9 mouse cellular contexts compared by ENCODE assay signal in genomic region chr4:65126451-65127290, GRCm38 (mm10). TPM values are rescaled to one million over a fixed set of nuclear protein-coding genes. Genes with fewer than 3 reads are reported as not detected.
DNase-seq lines count a peak whose midpoint lies in the region; ATAC-seq lines count a peak whose summit lies in the region.
"Had no signal": no experiment of that assay in that cellular context is flagged by ENCODE, and none has a peak within 500 bp of the region (broad histone marks: within the 10 kb centered on the region; RNA-seq: fewer than 3 reads in every experiment).

No protein-coding gene starts in this region.

- ATAC-seq in kidney, embryonic 14.5 days (ENCODE audit: low FRiP score, low TSS enrichment) = no peak
- ATAC-seq in stomach, embryonic 15.5 days (ENCODE audit: insufficient read depth, low FRiP score, low read depth) = peak; percentile 36; the same call in 1 of the 2 replicates

- peak overlapping the region; percentile 78; the same call in 1 of the 2 replicates for H3K27ac ChIP-seq in kidney, embryonic 14.5 days (ENCODE audit: low read depth, low read length)
- no peak overlapping the region; the same call in 1 of the 2 replicates for H3K27ac ChIP-seq in stomach, embryonic 15.5 days

- H3K9me3 ChIP-seq in kidney, embryonic 14.5 days (ENCODE audit: control insufficient read depth, low read length) = no peaks in the 10 kb centered on the region
- no peaks in the 10 kb centered on the region for H3K9me3 ChIP-seq in stomach, embryonic 15.5 days

- intact Hi-C loops in left cerebral cortex, postnatal 14 days (cut with DNase I) = loop anchor here (10.0 kb wide), 1 partner anchor 458 kb away; no protein-coding TSS in a partner anchor

- H3K4me1 ChIP-seq in kidney, embryonic 14.5 days (ENCODE audit: control insufficient read depth, insufficient read depth, low read length) = 0 out of 2 replicates have a peak, but pooled peaks cover 5% of the 10 kb centered on the region
- peaks cover 8% of the 10 kb centered on the region; the same call in 1 of the 2 replicates for H3K4me1 ChIP-seq in stomach, embryonic 15.5 days

- H3K36me3 ChIP-seq in kidney, embryonic 14.5 days (ENCODE audit: control insufficient read depth, insufficient read depth, low read length) = no peaks in the 10 kb centered on the region
- no peaks in the 10 kb centered on the region for H3K36me3 ChIP-seq in stomach, embryonic 15.5 days
- H3K36me3 ChIP-seq: G1E had no signal

- peaks cover 11% of the 10 kb centered on the region; the same call in 1 of the 2 replicates for H3K27me3 ChIP-seq in kidney, embryonic 14.5 days (ENCODE audit: control insufficient read depth, insufficient read depth, low read length)
- peaks cover 11% of the 10 kb centered on the region for H3K27me3 ChIP-seq in stomach, embryonic 15.5 days (replicated peaks)

- H3K9ac ChIP-seq in kidney, embryonic 14.5 days (ENCODE audit: low read depth, low read length) = peak overlapping the region; percentile 69
- H3K9ac ChIP-seq in stomach, embryonic 15.5 days = no peak overlapping the region; the same call in 1 of the 2 replicates

- DNase-seq in left cerebral cortex, postnatal 14 days (ENCODE audit: low spot score in 2 of 2) = peak; percentile 20 to 22
- no peak for DNase-seq in left cerebral cortex, adult 11 months (ENCODE audit: low spot score)
- peak; percentile 66 to 79 for DNase-seq in cerebellum, postnatal 14 days
- DNase-seq in heart, adult 9 months (ENCODE audit: low spot score in 2 of 2) = peak; percentile 10 to 23
- peak; percentile 68 for DNase-seq in lung, postnatal 10 days
- no peak for DNase-seq in spleen, postnatal 14 days (ENCODE audit: low spot score in 2 of 2)

- peak overlapping the region; percentile 88 for H3K4me2 ChIP-seq in kidney, embryonic 14.5 days (replicated peaks; ENCODE audit: low read depth, low read length)
- H3K4me2 ChIP-seq in stomach, embryonic 15.5 days = peak overlapping the region; percentile 95

- H3K4me3 ChIP-seq in kidney, embryonic 14.5 days (ENCODE audit: low read length) = peak overlapping the region; percentile 57
- H3K4me3 ChIP-seq in stomach, embryonic 15.5 days (replicated peaks) = peak overlapping the region; percentile 52

- WGBS in kidney, embryonic 14.5 days = 7% methylated on average over 23 of the region's 23 CpGs
- WGBS in stomach, embryonic 15.5 days = 7% methylated on average over 23 of the region's 23 CpGs

RNA-seq across cellular contexts. Expression of gene Pappa, which starts 2.7 kb away (rescaled TPM):
- under 1 TPM; 0.29 to 0.47 TPM for total RNA-seq in left cerebral cortex, postnatal 14 days (2021)
- polyA plus RNA-seq in kidney, embryonic 14.5 days (2014; fragmentation: Nextera tagmentation; extraction: Ambion mirVana) = 3.5 and 3.7 TPM in 2 replicates
- polyA plus RNA-seq in stomach, embryonic 15.5 days (2015; fragmentation: Nextera tagmentation; extraction: Ambion mirVana) = 1.1 and 1.3 TPM in 2 replicates
- polyA plus RNA-seq: G1E had no signal

Comparison
In these comparisons a context has a peak if more than half of its experiments do, and no peak if none do; other contexts are left out.
1. DNase-seq: peak in left cerebral cortex, postnatal 14 days (2 of 2), cerebellum, postnatal 14 days (2 of 2), heart, adult 9 months (2 of 2) and lung, postnatal 10 days (single experiment); none in left cerebral cortex, adult 11 months (single experiment) and spleen, postnatal 14 days (0 of 2).